Mouse (Mus musculus): ENCODE measurements around the gene Gm17019. TPM values are rescaled to one million over a fixed set of nuclear protein-coding genes. Genes with fewer than 3 reads are reported as not detected.
A peak's percentile ranks its signal among the peaks of the same experiment; 100 is the strongest.
"Not testable (repeated sequence)": the region's sequence is repeated elsewhere in the genome, so short reads cannot be mapped to it uniquely, and the experiment has no call there.

Gm17019 gene
- polyA plus RNA-seq, 1 experiment from 2014 or later, result not detected

DNA sequence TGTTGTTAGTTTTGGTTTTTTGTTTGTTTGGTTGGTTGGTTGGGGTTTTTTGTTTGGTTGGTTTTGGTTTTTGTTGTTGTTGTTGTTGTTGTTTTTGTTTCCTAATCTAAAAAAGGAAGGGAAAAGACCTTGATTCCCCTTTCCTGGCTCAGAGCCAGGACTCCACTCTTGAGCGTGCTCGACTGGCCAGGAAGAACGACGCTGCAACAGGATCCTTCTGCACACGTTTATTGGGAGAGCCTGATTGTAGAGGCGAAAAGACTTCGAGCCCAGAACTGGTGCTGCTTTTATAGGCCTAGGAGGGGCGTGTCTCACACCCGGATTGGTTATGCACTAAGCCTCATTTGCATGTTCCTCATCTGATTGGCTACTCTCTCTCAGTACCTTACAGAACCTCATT is 34.7 kb downstream of the Gm17019 start:
- not testable (repeated sequence) for H3K4me1 ChIP-seq (replicated peaks; ENCODE audit: control insufficient read depth, insufficient read depth, low read length); H3K9ac ChIP-seq (ENCODE audit: low read length); H3K27me3 ChIP-seq (ENCODE audit: control insufficient read depth, insufficient read depth, low read depth, low read length); ATAC-seq (ENCODE audit: low read depth); H3K9me3 ChIP-seq (ENCODE audit: control insufficient read depth, low read length); H3K27ac ChIP-seq (ENCODE audit: low read length); H3K4me2 ChIP-seq (ENCODE audit: low read depth, low read length); H3K4me3 ChIP-seq (ENCODE audit: low read length); H3K36me3 ChIP-seq (ENCODE audit: control insufficient read depth, insufficient read depth, low read length)
- 78% methylated on average over 9 of the region's 9 CpGs for WGBS

DNA sequence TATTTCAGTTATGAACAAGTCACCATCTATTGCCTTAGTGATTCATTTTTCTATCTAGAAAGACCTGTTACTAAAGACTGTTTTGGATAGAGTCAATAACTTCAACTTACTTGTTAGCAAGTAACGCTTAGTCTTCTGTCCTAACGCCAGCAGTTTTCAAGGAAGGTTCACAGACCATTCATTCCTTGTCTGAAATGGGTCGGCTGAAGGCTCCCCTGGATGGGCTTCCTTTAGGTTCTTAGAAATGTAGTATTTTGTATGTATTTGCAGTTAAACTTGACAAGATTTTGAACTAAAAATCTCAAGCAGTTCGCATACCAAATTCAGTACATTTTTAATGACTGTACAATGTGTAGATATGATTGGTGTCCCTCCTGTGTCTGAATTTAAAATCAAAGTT is 35.2 kb downstream of the Gm17019 start:
- WGBS, result 79% methylated on average over 4 of the region's 4 CpGs
- H3K36me3 ChIP-seq (ENCODE audit: control insufficient read depth, insufficient read depth, low read length); H3K27ac ChIP-seq (ENCODE audit: low read length); H3K4me2 ChIP-seq (ENCODE audit: low read depth, low read length); H3K27me3 ChIP-seq (ENCODE audit: control insufficient read depth, insufficient read depth, low read depth, low read length); ATAC-seq (ENCODE audit: low read depth); H3K9me3 ChIP-seq (ENCODE audit: control insufficient read depth, low read length); H3K4me3 ChIP-seq (ENCODE audit: low read length); H3K9ac ChIP-seq (ENCODE audit: low read length); H3K4me1 ChIP-seq (replicated peaks; ENCODE audit: control insufficient read depth, insufficient read depth, low read length): not testable (repeated sequence)

DNA sequence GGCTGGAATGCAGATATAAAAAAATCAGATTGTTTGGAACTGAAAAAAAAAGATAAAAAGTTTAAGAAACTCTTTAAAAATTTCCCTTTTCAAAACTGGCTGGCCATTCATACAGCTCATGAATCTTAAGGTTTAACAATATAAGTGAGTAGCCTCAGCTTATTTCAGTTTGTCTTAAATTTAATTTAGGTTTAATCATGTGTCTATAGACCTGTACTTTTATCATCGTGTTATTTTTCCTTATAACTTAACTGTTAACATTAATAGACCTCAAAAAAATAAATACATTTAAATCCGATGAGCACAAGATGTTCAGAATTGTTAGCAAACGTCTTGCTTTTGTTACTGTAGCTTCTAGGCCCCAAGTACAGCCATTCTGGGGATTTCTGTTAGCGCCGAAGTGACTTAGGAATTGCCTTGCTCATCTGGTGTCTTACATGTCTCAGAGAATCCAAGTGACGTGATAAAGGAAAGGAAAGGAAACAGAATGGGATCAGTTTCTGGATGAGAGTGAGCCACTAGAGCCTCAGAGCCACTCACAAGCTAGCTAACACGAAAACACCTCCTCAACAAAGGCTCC is 36.0 kb downstream of the Gm17019 start:
- not testable (repeated sequence) for H3K4me3 ChIP-seq (ENCODE audit: low read length); ATAC-seq (ENCODE audit: low read depth); H3K4me1 ChIP-seq (replicated peaks; ENCODE audit: control insufficient read depth, insufficient read depth, low read length); H3K9ac ChIP-seq (ENCODE audit: low read length); H3K9me3 ChIP-seq (ENCODE audit: control insufficient read depth, low read length); H3K36me3 ChIP-seq (ENCODE audit: control insufficient read depth, insufficient read depth, low read length); H3K4me2 ChIP-seq (ENCODE audit: low read depth, low read length); H3K27ac ChIP-seq (ENCODE audit: low read length); H3K27me3 ChIP-seq (ENCODE audit: control insufficient read depth, insufficient read depth, low read depth, low read length)
- 72% methylated on average over 6 of the region's 7 CpGs for WGBS

DNA sequence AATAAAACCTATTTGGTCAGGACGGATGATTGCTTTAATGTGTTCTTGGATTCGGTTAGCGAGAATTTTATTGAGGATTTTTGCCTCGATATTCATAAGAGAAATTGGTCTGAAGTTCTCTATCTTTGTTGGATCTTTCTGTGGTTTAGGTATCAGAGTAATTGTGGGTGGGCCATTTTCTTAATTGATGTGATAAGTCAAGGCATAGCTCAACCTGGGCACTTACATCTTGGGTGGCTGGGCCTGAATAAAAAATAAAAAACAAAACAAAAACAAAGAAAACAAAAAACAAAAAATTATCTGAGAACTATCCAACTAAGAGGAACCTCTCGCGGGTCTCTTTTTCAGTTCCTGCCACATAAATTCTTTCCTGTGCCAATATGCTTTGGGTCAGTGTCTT is 38.7 kb downstream of the Gm17019 start:
- H3K27me3 ChIP-seq (ENCODE audit: control insufficient read depth, insufficient read depth, low read depth, low read length); H3K4me2 ChIP-seq (ENCODE audit: low read depth, low read length); H3K4me1 ChIP-seq (replicated peaks; ENCODE audit: control insufficient read depth, insufficient read depth, low read length); H3K4me3 ChIP-seq (ENCODE audit: low read length); H3K9ac ChIP-seq (ENCODE audit: low read length); H3K9me3 ChIP-seq (ENCODE audit: control insufficient read depth, low read length); H3K27ac ChIP-seq (ENCODE audit: low read length); H3K36me3 ChIP-seq (ENCODE audit: control insufficient read depth, insufficient read depth, low read length): not testable (repeated sequence)
- ATAC-seq (ENCODE audit: low read depth), result peak; percentile 54; the same call in 1 of the 2 replicates
- 82% methylated on average over 6 of the region's 6 CpGs for WGBS

DNA sequence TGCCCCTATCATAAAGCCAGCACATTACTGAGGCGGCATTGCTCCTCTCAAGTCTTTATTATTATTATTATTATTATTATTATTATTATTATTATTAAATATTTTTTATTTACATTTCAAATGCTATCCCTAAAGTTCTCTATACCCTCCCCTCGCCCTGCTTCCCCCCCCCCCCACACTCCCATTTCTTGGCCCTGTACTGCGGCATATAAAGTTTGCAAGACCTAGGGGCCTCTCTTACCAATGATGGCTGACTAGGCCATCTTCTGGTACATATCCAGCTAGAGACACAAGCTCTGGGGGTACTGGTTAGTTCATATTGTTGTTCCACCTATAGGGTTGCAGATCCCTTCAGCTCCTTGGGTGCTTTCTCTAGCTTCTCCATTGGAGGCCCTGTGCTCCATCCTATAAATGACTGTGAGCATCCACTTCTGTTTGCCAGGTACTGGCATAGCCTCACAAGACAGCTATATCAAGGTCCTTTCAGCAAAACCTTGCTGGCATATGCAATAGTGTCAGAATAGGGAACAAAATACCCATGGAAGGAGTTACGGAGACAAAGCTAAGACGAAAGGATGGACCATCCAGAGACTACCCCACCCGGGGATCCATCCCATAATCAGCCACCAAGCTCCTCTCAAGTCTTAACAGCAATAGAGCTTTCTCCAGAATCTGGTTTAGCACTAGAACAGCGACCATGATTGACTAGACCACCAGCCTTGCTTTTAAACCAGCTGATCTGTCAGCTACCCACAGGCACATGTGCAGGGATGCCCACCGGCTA is 42.2 kb downstream of the Gm17019 start:
- not testable (repeated sequence) for H3K9ac ChIP-seq (ENCODE audit: low read length); ATAC-seq (ENCODE audit: low read depth); H3K36me3 ChIP-seq (ENCODE audit: control insufficient read depth, insufficient read depth, low read length); H3K27me3 ChIP-seq (ENCODE audit: control insufficient read depth, insufficient read depth, low read depth, low read length); H3K27ac ChIP-seq (ENCODE audit: low read length); H3K4me1 ChIP-seq (replicated peaks; ENCODE audit: control insufficient read depth, insufficient read depth, low read length); H3K4me2 ChIP-seq (ENCODE audit: low read depth, low read length); H3K4me3 ChIP-seq (ENCODE audit: low read length); H3K9me3 ChIP-seq (ENCODE audit: control insufficient read depth, low read length)
- 69% methylated on average over 7 of the region's 8 CpGs for WGBS

DNA sequence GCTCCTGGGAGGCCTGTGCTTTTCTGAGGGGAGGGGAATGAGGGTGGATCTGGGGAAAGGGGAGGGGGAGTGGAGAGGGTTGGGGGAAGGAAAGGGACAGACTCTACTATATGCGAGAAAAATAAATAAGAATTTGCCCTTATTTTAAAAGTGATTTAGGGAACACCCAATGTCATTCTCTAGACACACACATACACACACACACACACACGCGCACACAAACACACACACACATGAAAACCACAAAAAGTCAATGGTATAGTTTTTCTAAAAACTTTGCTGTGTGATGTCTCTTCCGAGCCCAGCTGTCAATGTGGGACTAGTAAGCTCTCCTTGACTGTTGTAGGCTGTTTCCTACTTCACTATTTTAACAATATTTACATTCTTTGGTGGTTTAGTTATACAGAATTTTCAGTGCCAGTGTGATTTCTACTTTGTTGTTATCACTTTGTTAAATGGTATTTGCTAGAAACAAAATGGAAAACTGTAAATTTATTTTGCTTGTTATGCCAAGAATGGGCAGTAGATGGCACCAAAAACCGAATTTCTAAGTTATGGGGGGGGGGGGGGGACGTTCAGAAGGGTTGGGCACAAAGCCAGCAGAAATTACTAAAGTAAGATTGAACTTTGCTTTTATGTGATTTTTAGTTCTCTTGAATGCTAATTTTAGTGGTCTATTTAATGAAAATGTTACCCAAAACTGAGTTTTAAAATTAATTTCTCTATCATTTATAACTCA is 46.0 kb downstream of the Gm17019 start:
- not testable (repeated sequence) for H3K4me2 ChIP-seq (ENCODE audit: low read depth, low read length)

More for the DNA sequence above, 46.0 kb downstream of the Gm17019 start:
- not testable (repeated sequence) for H3K27ac ChIP-seq (ENCODE audit: low read length); H3K9me3 ChIP-seq (ENCODE audit: control insufficient read depth, low read length); H3K4me3 ChIP-seq (ENCODE audit: low read length); H3K36me3 ChIP-seq (ENCODE audit: control insufficient read depth, insufficient read depth, low read length); H3K27me3 ChIP-seq (ENCODE audit: control insufficient read depth, insufficient read depth, low read depth, low read length); H3K9ac ChIP-seq (ENCODE audit: low read length); H3K4me1 ChIP-seq (replicated peaks; ENCODE audit: control insufficient read depth, insufficient read depth, low read length)
- 0 out of 2 replicates have a peak, but pooled peaks have one; percentile 38 for ATAC-seq (ENCODE audit: low read depth)
- WGBS, result 35% methylated on average over 5 of the region's 6 CpGs

Other genes starting within 250 kb of the Gm17019 start
- gene Gm9758, start 118.1 kb downstream of the Gm17019 start, polyA plus RNA-seq (2015; fragmentation: Nextera tagmentation; extraction: Ambion mirVana), result not detected in 2 replicates
- not detected in 2 replicates for gene Speer4e, start 94.6 kb downstream of the Gm17019 start, polyA plus RNA-seq (2015; fragmentation: Nextera tagmentation; extraction: Ambion mirVana)
- gene Gm10354, start 54.1 kb downstream of the Gm17019 start, polyA plus RNA-seq (2015; fragmentation: Nextera tagmentation; extraction: Ambion mirVana), result not detected in 2 replicates

Measured in lung, embryonic 16.5 days (tissue).